Mouse (Mus musculus): ENCODE results near the gene Epb41l1. TPM values are rescaled to one million over a fixed set of nuclear protein-coding genes. Genes with fewer than 3 reads are reported as not detected.

Epb41l1 gene
- polyA plus RNA-seq, 1 experiment from 2014 or later, result 20.9 TPM

DNA sequence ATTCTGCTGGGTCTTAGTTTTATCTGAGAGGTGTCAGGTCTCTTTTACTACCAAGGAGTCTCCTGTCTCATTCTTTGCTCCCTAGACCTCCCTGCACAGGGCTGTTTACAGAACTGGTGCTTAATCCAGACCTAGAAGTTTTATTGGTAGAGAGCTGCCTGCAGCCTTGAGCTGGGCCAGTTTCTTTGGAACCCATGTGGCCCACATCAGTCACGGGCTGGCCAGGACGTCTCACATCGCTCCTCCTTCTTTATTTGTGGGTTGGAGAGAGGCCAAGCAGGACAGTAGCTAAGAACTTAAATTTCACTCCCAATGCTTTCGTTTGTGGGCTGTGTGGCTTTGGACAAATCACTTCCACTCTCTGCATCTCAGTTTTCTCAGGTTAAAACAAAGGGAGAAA is 9.6 kb downstream of the Epb41l1 start:
- ATAC-seq (ENCODE audit: low FRiP score, low TSS enrichment) (no peak), DNase-seq (no peak)
- H3K36me3 ChIP-seq (ENCODE audit: control insufficient read depth, insufficient read depth, low read length), result no peaks in the 10 kb centered on the region
- H3K4me2 ChIP-seq (ENCODE audit: low read length), result no peak overlapping the region
- no peak overlapping the region for H3K27ac ChIP-seq (replicated peaks; ENCODE audit: low read depth, low read length)
- peaks cover 6% of the 10 kb centered on the region; the same call in 1 of the 2 replicates for H3K4me1 ChIP-seq (ENCODE audit: control insufficient read depth, insufficient read depth, low read length)
- no peaks in the 10 kb centered on the region for H3K27me3 ChIP-seq (ENCODE audit: control insufficient read depth, insufficient read depth, low read length)
- no peaks in the 10 kb centered on the region for H3K9me3 ChIP-seq (ENCODE audit: control insufficient read depth, low read length)
- no peak overlapping the region for H3K9ac ChIP-seq (replicated peaks; ENCODE audit: low read length)
- no peak overlapping the region for H3K4me3 ChIP-seq (replicated peaks; ENCODE audit: low read depth, low read length)
- WGBS, result 33% methylated on average over 4 of the region's 4 CpGs

DNA sequence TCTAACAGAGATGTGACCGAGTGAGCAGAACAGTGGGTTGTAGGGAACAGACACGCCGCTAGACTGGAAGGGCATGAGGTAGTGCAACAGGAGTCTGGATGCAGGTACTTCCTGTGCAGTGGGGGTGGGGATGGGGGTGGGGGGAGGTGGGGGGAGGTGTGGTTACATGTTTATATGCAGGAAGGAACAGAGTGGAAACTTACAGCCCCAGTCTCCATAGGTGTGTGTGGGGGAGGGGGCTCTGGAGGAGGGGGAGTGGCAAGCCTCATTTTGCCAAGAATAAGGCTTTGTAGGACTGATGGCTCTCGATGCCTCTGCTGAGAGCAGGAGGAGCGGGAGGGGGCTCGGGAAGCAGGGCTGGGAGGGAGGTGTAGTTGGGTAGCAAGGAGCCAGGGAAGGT is 10.7 kb downstream of the Epb41l1 start:
- no peak overlapping the region for H3K9ac ChIP-seq (replicated peaks; ENCODE audit: low read length)
- H3K4me1 ChIP-seq (ENCODE audit: control insufficient read depth, insufficient read depth, low read length), result 0 out of 2 replicates have a peak, but pooled peaks cover 4% of the 10 kb centered on the region
- DNase-seq (no peak), ATAC-seq (ENCODE audit: low FRiP score, low TSS enrichment) (no peak)
- H3K27me3 ChIP-seq (ENCODE audit: control insufficient read depth, insufficient read depth, low read length), result no peaks in the 10 kb centered on the region
- no peaks in the 10 kb centered on the region for H3K36me3 ChIP-seq (ENCODE audit: control insufficient read depth, insufficient read depth, low read length)
- no peak overlapping the region for H3K27ac ChIP-seq (replicated peaks; ENCODE audit: low read depth, low read length)
- H3K4me3 ChIP-seq (replicated peaks; ENCODE audit: low read depth, low read length), result no peak overlapping the region
- H3K4me2 ChIP-seq (ENCODE audit: low read length), result no peak overlapping the region
- WGBS, result 72% methylated on average over 6 of the region's 6 CpGs
- H3K9me3 ChIP-seq (ENCODE audit: control insufficient read depth, low read length), result no peaks in the 10 kb centered on the region

DNA sequence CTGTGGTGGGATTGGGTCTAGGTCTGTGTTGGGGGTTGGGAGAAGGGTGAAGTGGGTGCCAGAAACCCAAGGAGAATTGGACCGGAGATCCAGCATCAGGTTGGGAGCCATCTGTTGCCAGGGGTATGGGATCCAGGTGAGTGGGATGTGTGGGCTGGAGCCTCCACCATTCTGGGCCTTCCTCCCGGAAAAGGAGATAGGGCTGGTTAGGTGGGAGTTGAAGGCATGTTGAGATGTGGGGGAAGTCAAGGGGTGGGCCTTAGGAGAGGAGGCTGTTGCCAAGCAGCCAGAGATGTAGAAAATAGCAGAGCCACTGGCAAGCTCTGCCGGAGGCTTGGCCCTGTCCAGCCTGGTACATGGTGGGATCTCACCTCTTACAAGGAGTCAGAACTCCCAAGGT is 11.4 kb downstream of the Epb41l1 start:
- 99% methylated on average over 3 of the region's 3 CpGs for WGBS
- DNase-seq (no peak), ATAC-seq (ENCODE audit: low FRiP score, low TSS enrichment) (no peak)

DNA sequence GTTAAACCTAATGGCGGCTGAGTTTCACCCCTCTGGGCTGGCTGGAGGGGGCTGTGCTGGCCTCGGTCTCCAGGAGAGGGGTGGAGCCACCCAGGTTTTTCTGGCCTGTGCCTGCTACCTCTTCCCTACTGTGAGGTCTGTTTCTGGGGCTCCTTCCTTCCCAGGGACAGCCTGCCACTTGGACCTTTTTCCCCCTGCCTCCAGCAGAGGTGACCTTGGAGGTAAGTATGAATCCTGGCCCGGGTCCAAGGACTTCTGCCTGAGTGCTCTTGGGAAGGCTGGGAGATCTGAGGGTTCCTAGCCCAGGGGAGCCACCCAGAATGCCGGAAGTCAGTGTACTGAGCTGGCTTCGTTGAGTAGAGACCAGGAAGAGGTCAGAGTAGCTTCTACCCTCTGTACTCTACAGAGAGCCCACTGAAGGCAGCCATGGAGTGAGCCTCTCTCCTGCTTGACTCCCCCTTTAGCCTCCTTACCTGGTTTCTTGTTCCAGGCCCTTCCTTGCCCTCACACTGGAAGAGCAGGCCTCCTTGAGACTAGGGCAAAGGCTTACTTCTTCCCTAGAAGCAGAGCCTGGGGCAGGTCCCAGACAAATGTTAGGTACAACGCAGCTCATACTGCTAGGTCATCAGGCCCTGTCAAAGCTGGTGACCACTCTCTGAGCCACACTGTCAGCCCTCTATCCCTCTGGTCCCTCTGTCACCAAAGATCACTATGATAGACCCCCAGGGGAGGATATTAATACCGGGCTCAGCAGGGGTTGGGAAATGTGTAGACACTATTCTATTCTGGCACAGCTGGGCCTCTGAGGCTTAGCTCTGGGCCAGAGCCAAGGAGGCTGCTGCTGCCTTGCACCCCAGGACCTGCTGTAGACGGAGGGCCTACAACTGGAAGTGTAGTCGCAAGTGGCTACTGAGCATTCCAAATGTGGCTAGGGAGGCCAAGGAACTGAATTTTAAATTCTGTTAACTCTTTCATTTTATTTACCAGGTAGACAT is 12.5 kb downstream of the Epb41l1 start:
- DNase-seq (peak; percentile 23), ATAC-seq (ENCODE audit: low FRiP score, low TSS enrichment) (no peak)
- Histone ChIP-seq H3K27me3 (ENCODE audit: control insufficient read depth, insufficient read depth, low read length) (no peaks in the 10 kb centered on the region), H3K9ac (replicated peaks; ENCODE audit: low read length) (no peak overlapping the region), H3K4me1 (ENCODE audit: control insufficient read depth, insufficient read depth, low read length) (0 out of 2 replicates have a peak, but pooled peaks cover 4% of the 10 kb centered on the region), H3K4me3 (replicated peaks; ENCODE audit: low read depth, low read length) (no peak overlapping the region), H3K27ac (replicated peaks; ENCODE audit: low read depth, low read length) (no peak overlapping the region), H3K9me3 (ENCODE audit: control insufficient read depth, low read length) (no peaks in the 10 kb centered on the region), H3K4me2 (ENCODE audit: low read length) (no peak overlapping the region), H3K36me3 (ENCODE audit: control insufficient read depth, insufficient read depth, low read length) (peaks cover under 1% of the 10 kb centered on the region; the same call in 1 of the 2 replicates)
- WGBS, result 46% methylated on average over 9 of the region's 9 CpGs

More for the DNA sequence above, 11.4 kb downstream of the Epb41l1 start:
- Histone ChIP-seq H3K4me1 (ENCODE audit: control insufficient read depth, insufficient read depth, low read length) (0 out of 2 replicates have a peak, but pooled peaks cover 4% of the 10 kb centered on the region), H3K27ac (replicated peaks; ENCODE audit: low read depth, low read length) (no peak overlapping the region), H3K4me2 (ENCODE audit: low read length) (no peak overlapping the region), H3K9me3 (ENCODE audit: control insufficient read depth, low read length) (no peaks in the 10 kb centered on the region), H3K9ac (replicated peaks; ENCODE audit: low read length) (no peak overlapping the region), H3K4me3 (replicated peaks; ENCODE audit: low read depth, low read length) (no peak overlapping the region), H3K27me3 (ENCODE audit: control insufficient read depth, insufficient read depth, low read length) (no peaks in the 10 kb centered on the region), H3K36me3 (ENCODE audit: control insufficient read depth, insufficient read depth, low read length) (no peaks in the 10 kb centered on the region)

DNA sequence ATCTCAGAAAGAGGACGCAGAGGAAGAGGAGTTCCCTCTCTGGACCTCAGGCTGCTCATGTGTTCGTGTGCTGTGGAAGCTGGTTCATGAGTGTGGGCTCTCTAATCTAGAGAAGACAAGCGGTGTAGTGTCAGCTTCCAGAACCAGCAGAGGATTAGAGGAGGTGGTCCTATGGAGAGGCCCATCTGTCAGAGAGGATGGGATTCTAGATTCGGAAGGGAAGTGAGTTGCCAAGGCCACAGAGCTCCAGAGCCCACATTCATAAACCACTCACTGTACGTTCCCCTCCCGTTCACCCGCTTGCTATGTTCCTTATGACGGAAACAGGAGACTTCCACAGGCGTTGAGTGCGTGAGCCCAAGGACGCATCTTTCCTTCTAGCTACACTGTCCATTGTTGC is 16.9 kb downstream of the Epb41l1 start:
- 91% methylated on average over 11 of the region's 11 CpGs for WGBS

DNA sequence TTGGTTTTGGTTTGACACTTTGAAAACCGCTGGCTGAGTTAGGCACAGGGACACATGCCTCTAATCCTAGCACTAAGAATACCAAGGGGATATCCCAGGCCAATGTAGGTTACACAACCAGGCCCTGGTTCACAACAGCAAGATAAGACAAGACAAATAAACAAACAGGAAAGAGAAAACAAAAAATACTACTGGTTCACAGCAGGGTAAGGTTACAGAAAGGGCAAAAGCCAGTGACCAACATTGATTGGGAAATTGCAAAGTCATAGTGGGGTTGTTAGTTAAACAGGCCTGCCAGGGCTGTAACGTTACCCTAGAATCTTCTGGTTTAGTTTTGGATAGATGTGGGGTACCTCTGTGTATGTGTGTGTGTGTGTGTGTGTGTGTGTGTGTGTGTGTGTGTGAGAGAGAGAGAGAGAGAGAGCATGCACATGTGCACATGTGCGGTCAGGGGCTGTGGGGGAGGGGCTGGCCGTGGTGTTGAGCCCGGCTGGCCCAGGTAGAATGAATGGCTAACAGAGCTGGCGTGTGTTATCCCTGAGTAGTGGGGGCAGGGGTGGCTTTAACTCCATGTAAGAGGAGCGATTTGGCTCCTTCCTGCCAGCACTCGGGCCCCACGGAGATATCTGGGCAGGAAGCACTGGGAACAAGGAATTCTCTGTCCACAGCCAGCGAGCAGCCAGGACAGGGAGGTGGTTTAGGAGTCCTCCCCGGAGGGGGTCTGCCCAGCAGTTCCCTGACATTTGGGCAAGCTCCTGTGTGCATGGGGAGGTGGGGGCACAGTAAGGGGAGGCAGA is 19.2 kb downstream of the Epb41l1 start:
- Histone ChIP-seq H3K4me1 (ENCODE audit: control insufficient read depth, insufficient read depth, low read length) (no peaks in the 10 kb centered on the region), H3K9me3 (ENCODE audit: control insufficient read depth, low read length) (no peaks in the 10 kb centered on the region), H3K27me3 (ENCODE audit: control insufficient read depth, insufficient read depth, low read length) (no peaks in the 10 kb centered on the region), H3K4me2 (ENCODE audit: low read length) (no peak overlapping the region), H3K36me3 (ENCODE audit: control insufficient read depth, insufficient read depth, low read length) (peaks cover 23% of the 10 kb centered on the region), H3K9ac (replicated peaks; ENCODE audit: low read length) (no peak overlapping the region), H3K27ac (replicated peaks; ENCODE audit: low read depth, low read length) (no peak overlapping the region), H3K4me3 (replicated peaks; ENCODE audit: low read depth, low read length) (no peak overlapping the region)
- no peak for DNase-seq
- no peak for ATAC-seq (ENCODE audit: low FRiP score, low TSS enrichment)
- 54% methylated on average over 11 of the region's 11 CpGs for WGBS

More for the DNA sequence above, 16.9 kb downstream of the Epb41l1 start:
- Histone ChIP-seq H3K4me2 (ENCODE audit: low read length) (no peak overlapping the region), H3K27ac (replicated peaks; ENCODE audit: low read depth, low read length) (no peak overlapping the region), H3K36me3 (ENCODE audit: control insufficient read depth, insufficient read depth, low read length) (peaks cover 13% of the 10 kb centered on the region; the same call in 1 of the 2 replicates), H3K4me3 (replicated peaks; ENCODE audit: low read depth, low read length) (no peak overlapping the region), H3K27me3 (ENCODE audit: control insufficient read depth, insufficient read depth, low read length) (no peaks in the 10 kb centered on the region), H3K9me3 (ENCODE audit: control insufficient read depth, low read length) (no peaks in the 10 kb centered on the region), H3K4me1 (ENCODE audit: control insufficient read depth, insufficient read depth, low read length) (0 out of 2 replicates have a peak, but pooled peaks cover 4% of the 10 kb centered on the region), H3K9ac (replicated peaks; ENCODE audit: low read length) (no peak overlapping the region)
- DNase-seq (no peak), ATAC-seq (ENCODE audit: low FRiP score, low TSS enrichment) (no peak)

DNA sequence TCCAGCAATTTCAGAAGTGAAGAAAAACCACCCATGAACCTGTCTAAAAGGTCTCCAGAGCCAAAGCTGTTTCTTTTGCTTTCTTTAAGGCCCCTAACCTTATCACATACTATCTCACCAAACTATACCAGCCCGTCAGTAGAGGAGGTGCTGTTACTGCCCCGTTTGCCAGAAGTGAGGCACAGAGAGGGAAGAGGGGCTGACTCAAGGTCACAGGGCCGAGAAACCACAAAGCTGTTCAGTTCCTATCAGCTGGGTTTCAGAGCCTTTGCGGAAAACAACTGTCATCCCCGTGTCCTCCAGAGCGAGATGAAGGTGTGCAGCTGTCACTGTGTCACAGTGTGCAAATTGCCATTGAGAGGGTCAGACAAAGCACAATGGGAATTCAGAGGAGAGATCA is 21.2 kb downstream of the Epb41l1 start:
- WGBS, result 45% methylated on average over 6 of the region's 6 CpGs
- ATAC-seq (ENCODE audit: low FRiP score, low TSS enrichment) (no peak), DNase-seq (no peak)
- H3K27me3 ChIP-seq (ENCODE audit: control insufficient read depth, insufficient read depth, low read length), result no peaks in the 10 kb centered on the region
- peaks cover 40% of the 10 kb centered on the region for H3K36me3 ChIP-seq (ENCODE audit: control insufficient read depth, insufficient read depth, low read length)
- H3K9me3 ChIP-seq (ENCODE audit: control insufficient read depth, low read length), result no peaks in the 10 kb centered on the region
- no peak overlapping the region for H3K9ac ChIP-seq (replicated peaks; ENCODE audit: low read length)
- no peaks in the 10 kb centered on the region for H3K4me1 ChIP-seq (ENCODE audit: control insufficient read depth, insufficient read depth, low read length)
- no peak overlapping the region for H3K27ac ChIP-seq (replicated peaks; ENCODE audit: low read depth, low read length)
- H3K4me3 ChIP-seq (replicated peaks; ENCODE audit: low read depth, low read length), result no peak overlapping the region
- H3K4me2 ChIP-seq (ENCODE audit: low read length), result no peak overlapping the region

DNA sequence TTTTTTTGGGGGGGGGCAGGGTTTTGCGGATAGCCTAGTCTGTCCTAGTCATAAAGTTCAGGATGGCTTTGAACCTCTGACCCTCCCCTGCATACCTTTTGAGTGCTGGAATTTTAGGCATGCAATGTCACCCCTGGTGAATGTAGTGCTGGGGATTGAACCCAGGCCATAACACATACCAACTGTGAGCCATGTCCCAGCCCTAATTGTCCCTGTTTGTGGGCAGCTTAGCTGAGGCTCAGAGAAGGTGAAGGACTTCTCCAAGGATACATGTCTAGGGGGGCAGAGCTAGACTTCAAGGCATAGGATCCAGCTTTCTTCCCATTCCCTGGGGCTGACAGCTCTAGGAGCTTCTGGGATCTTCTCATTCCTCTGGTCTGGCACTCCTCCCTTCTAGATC is 22.6 kb downstream of the Epb41l1 start:
- 87% methylated on average over 1 of the region's 1 CpGs for WGBS
- Histone ChIP-seq H3K4me3 (replicated peaks; ENCODE audit: low read depth, low read length) (no peak overlapping the region), H3K27ac (replicated peaks; ENCODE audit: low read depth, low read length) (no peak overlapping the region), H3K36me3 (ENCODE audit: control insufficient read depth, insufficient read depth, low read length) (peaks cover 38% of the 10 kb centered on the region), H3K9ac (replicated peaks; ENCODE audit: low read length) (no peak overlapping the region), H3K27me3 (ENCODE audit: control insufficient read depth, insufficient read depth, low read length) (no peaks in the 10 kb centered on the region), H3K4me2 (ENCODE audit: low read length) (no peak overlapping the region), H3K9me3 (ENCODE audit: control insufficient read depth, low read length) (no peaks in the 10 kb centered on the region), H3K4me1 (ENCODE audit: control insufficient read depth, insufficient read depth, low read length) (no peaks in the 10 kb centered on the region)
- ATAC-seq (ENCODE audit: low FRiP score, low TSS enrichment) (no peak), DNase-seq (no peak)
